Mouse (Mus musculus): Measurements from ENCODE around the gene Tgfb2.

- TF ChIP-seq CTCF (conservative IDR thresholded peaks at IDR 0.05; ENCODE audit: low read length) (no peak), NANOG (IDR thresholded peaks at IDR 0.05; ENCODE audit: borderline replicate concordance, low read length) (no peak), POU5F1 (IDR thresholded peaks at IDR 0.05; ENCODE audit: borderline replicate concordance, low read length) (no peak)
Measured at GRCm38 (mm10) chr1:186575074-186575473, 130.7 kb downstream of the Tgfb2 start.
